Comparison of ENCODE assay signal across 7 mouse cellular contexts in genomic region chr4:105004649-105005048, GRCm38 (mm10).
DNase-seq lines count a peak whose midpoint lies in the region; ATAC-seq and TF ChIP-seq lines count a peak whose summit lies in the region.
"Not testable (repeated sequence)": the region's sequence is repeated elsewhere in the genome, so short reads cannot be mapped to it uniquely, and the experiment has no call there.

No protein-coding gene starts in this region.

- DNase-seq in Patski (ENCODE audit: low read depth, low spot score); layer of hippocampus, adult 2 months (ENCODE audit: low spot score in 2 of 2); lung, postnatal 0 days (ENCODE audit: low spot score); stomach, postnatal 0 days (ENCODE audit: low spot score): not testable (repeated sequence)
- peak; percentile 6 for DNase-seq in heart, postnatal 4 days

- in situ Hi-C loops in Patski (cut with MboI; ENCODE audit: low pct_unique_long_range_greater_than_20kb) = not testable (repeated sequence)

- H3K4me3 ChIP-seq in E14TG2a.4 (replicated peaks; ENCODE audit: low read length); embryonic fibroblast, embryonic 13.5 days (ENCODE audit: insufficient read depth, low read length); layer of hippocampus, adult 2 months; lung, postnatal 0 days (ENCODE audit: low read depth, low read length); stomach, postnatal 0 days (ENCODE audit: low read depth, low read length): not testable (repeated sequence)

- POLR2A ChIA-PET in Patski (lab: Charles Lee) = not testable (repeated sequence)

- TF ChIP-seq EP300 in lung, postnatal 0 days (IDR thresholded peaks at IDR 0.05); stomach, postnatal 0 days (optimal IDR thresholded peaks at IDR 0.05): not testable (repeated sequence)

- not testable (repeated sequence) for H3K36me3 ChIP-seq in E14TG2a.4 (ENCODE audit: insufficient read depth, low read length); lung, postnatal 0 days (ENCODE audit: insufficient read depth, low read length); stomach, postnatal 0 days (ENCODE audit: control insufficient read depth, insufficient read depth, low read length)

- H3K9ac ChIP-seq in lung, postnatal 0 days (replicated peaks; ENCODE audit: low read depth); stomach, postnatal 0 days (ENCODE audit: low read length): not testable (repeated sequence)

- not testable (repeated sequence) for H3K27ac ChIP-seq in embryonic fibroblast, embryonic 13.5 days (ENCODE audit: insufficient read depth, low read length); layer of hippocampus, adult 2 months; lung, postnatal 0 days (ENCODE audit: low read length); stomach, postnatal 0 days (replicated peaks)

- H3K27me3 ChIP-seq in E14TG2a.4 (ENCODE audit: insufficient read depth, low read length); Patski; lung, postnatal 0 days (replicated peaks; ENCODE audit: insufficient read depth, low read length); stomach, postnatal 0 days (ENCODE audit: control insufficient read depth, insufficient read depth, low read length): not testable (repeated sequence)

- CTCF ChIA-PET in Patski (lab: Charles Lee) = interaction anchor here (0.8 kb wide), 1 partner anchor 9 kb away, joined by 3 read pairs; no protein-coding TSS in a partner anchor

- TF ChIP-seq CTCF in E14TG2a.4 (conservative IDR thresholded peaks at IDR 0.05; ENCODE audit: low read length) (peak; percentile 62), Patski (IDR thresholded peaks at IDR 0.05) (peak; percentile 30)
- peak; percentile 31; the same call in 1 of the 2 replicates for TF ChIP-seq CTCF in embryonic fibroblast, embryonic 13.5 days (IDR thresholded peaks at IDR 0.05; ENCODE audit: borderline replicate concordance, insufficient read depth, low read length)
- peak; percentile 69 for TF ChIP-seq CTCF in layer of hippocampus, adult 2 months (conservative IDR thresholded peaks at IDR 0.05)
- TF ChIP-seq CTCF in lung, postnatal 0 days (IDR thresholded peaks at IDR 0.05) = peak; percentile 65
- TF ChIP-seq CTCF in stomach, postnatal 0 days (IDR thresholded peaks at IDR 0.05; ENCODE audit: low read depth) = peak; percentile 69

- 88% methylated on average over 11 of the region's 12 CpGs for WGBS in lung, postnatal 0 days
- 86% methylated on average over 11 of the region's 12 CpGs for WGBS in stomach, postnatal 0 days

- not testable (repeated sequence) for TF ChIP-seq POLR2A in embryonic fibroblast, embryonic 13.5 days (IDR thresholded peaks at IDR 0.05; ENCODE audit: low read depth, low read length)

- H3K4me1 ChIP-seq in E14TG2a.4 (replicated peaks; ENCODE audit: low read depth, low read length); embryonic fibroblast, embryonic 13.5 days (ENCODE audit: control insufficient read depth, insufficient read depth, low read length); lung, postnatal 0 days (ENCODE audit: insufficient read depth, low read depth, low read length); stomach, postnatal 0 days (replicated peaks; ENCODE audit: control insufficient read depth, insufficient read depth): not testable (repeated sequence)

- H3K4me2 ChIP-seq in lung, postnatal 0 days (replicated peaks; ENCODE audit: low read depth, low read length); stomach, postnatal 0 days (replicated peaks; ENCODE audit: low read depth): not testable (repeated sequence)

- ATAC-seq in Patski; lung, postnatal 0 days; stomach, postnatal 0 days (ENCODE audit: low FRiP score, low TSS enrichment): not testable (repeated sequence)

- peaks cover 15% of the 10 kb centered on the region for H3K9me3 ChIP-seq in E14TG2a.4 (ENCODE audit: low read length)
- not testable (repeated sequence) for H3K9me3 ChIP-seq in lung, postnatal 0 days (ENCODE audit: low read length); stomach, postnatal 0 days (ENCODE audit: control insufficient read depth, low read length)
